Mouse (Mus musculus) skeletal muscle tissue, adult 2 months (tissue): ENCODE measurements at regions not wholly inside any gene's neighbourhood (a gene's known extent, or its start where the extent isn't known, plus 50 kb on each side); places are given as distances from the start of the nearest gene placed in this dataset.

Source experiments
- DNase-seq: peaks from one replicate; pipeline ENCODE4 v3.0.0-alpha.2; 2012; ENCODE audit warnings: low read depth, low spot score

DNA sequence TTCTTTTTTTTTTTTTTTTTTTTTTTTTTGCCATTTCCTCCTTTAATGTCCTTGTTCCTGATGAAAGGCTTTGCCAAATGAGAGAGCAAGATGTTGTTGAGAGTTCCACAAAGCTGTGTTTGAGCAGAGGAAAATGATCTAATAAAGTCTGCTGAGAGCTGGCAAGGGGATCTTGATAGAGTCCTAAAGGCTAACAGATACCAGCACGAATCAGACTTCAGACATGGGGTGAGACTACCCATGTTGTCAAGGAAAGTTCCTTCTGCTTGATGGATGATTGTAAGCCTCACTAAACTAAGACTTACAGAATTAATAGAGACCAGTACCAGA lies 665.2 kb upstream of the Fam92a start:
- DNase-seq: no peak

DNA sequence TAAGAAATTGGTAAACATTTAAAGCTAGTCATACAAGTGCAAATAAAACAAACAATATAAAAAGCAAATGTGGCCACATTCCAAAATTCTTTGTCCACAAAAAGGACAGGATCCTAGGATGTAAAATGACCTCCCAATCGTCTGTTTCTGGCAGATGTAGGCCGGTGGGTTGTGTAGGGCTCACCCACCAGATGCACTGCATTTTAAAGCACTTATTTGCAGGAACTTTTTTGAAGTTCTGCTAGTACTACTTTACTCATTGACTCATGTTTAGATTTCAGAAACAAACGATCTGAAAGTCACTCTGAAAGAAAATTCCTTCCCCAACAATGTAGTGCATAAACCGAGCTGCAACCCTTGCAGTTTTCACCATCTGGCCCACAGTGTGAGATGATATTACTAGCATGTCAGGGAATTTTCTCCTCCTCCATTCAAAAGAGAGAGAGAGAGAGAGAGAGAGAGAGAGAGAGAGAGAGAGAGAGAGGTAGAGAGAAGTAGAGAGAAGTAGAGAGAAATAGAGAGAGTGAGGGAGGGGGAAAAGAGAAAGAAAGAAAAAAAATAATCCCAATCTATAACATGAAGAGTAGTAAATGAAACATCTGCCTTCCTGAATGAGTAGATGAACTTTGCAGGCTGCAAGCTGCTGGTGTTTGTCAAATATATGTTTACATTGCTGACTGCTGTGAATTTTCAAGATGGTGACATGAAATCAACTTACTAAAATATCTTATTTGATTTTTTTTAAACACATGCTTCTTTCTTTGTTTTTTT lies 664.7 kb upstream of the Fam92a start:
- DNase-seq: no peak

DNA sequence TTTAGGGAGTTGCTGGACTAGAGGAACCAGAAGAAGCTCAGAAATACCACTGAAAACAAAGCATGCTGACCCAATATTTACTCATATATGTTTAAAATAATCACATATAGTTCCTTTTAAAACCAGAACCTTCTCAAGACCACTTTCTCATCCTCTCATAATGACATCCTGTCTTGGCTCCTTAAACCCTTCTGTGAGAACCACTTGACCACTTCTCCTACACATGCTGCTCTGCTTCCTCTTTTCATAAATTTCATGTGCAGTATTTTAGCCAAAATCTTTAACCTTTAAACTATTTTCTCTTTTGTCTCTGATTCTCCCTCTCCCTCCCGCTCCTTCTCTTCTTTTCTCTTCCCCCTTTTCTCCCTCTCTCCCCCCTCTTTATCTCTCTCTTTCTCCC lies 654.6 kb upstream of the Fam92a start:
- DNase-seq: no peak

DNA sequence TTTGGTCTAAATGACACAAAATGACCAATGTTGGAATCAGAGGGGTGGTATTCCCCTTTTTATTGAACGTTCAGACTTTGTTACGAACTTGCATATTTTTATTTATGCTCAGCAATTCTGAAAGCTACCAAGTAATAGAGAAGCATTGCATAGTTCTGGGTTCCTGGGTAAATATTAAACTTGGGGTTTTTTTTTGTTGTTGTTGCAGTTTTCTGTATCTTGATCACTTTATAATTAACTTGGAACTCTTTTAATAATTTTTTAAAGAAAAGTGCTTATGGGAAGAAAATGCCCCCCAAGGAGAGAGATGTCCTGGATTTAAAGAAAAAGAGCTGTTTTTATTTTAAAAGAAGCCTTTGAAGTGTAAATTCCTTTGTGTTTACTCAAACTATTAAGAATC lies 642.4 kb upstream of the Fam92a start:
- no peak for DNase-seq

DNA sequence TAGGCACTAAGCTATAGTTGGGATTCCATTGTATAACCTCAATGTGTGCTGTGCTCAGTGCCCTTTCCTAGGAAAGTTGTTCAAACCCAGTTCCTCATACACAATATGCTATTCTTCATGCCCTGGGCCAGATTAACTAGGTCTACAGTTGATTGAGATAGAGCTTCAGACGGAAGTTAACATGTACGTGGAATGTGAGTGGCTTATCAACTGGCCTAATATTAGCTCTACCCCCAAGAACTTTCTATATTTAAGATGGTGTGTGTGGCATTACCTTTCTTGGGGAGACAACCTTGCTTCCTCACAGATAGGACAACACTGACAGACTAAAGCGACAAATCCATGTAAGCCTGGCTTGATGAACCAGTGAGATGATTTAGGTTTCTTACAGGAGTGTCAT lies 629.4 kb upstream of the Fam92a start:
- DNase-seq: no peak

DNA sequence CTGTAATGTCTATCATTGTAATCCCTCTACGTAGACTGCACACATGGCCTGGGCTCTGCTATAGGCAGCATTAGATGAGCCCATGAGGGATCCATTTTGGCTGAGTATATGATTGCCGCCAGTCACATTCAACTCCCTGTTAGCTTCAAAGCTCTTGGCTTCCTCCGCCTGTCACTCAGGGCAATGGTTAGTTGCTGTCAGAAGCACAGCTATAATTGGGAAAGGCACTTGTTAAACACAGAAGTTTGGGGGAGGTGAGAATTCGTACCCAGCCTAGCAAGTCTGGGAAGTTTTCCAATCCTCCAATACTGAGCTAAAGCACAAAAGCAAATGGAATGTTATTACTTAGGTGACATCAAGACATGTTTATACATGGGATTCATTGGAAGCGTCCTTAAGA lies 627.7 kb upstream of the Fam92a start:
- DNase-seq: no peak

DNA sequence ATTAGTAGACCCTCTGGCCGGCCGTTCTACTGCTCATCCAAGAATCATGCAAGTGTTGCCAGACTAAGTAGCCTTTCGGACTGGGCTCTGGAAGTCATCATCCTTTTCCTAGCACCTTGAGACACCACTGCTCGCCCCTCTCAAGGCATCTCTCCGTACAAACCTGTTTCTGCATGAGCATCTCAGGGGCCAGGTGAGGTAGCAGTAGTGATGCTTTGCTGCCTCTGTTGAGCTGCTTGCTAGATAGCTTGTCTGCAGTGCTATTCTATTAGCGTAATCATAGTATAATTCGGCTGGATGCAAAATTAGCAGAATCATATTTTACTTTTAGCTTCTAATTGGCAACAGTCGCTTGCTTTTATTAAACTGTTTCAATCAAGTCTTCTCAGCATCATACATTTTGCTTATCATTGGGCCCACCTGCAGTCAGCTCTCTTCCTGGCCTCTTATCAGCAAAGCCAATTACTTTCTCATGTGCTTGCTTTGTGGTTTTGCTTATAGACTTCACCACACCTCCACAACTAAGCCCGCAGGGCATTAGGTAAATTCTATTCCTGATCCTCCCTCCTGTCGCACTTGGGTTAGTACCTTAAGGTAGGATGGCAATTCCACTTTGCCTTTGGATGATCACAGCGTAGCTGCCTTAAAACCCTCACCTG lies 621.1 kb upstream of the Fam92a start:
- DNase-seq: no peak

DNA sequence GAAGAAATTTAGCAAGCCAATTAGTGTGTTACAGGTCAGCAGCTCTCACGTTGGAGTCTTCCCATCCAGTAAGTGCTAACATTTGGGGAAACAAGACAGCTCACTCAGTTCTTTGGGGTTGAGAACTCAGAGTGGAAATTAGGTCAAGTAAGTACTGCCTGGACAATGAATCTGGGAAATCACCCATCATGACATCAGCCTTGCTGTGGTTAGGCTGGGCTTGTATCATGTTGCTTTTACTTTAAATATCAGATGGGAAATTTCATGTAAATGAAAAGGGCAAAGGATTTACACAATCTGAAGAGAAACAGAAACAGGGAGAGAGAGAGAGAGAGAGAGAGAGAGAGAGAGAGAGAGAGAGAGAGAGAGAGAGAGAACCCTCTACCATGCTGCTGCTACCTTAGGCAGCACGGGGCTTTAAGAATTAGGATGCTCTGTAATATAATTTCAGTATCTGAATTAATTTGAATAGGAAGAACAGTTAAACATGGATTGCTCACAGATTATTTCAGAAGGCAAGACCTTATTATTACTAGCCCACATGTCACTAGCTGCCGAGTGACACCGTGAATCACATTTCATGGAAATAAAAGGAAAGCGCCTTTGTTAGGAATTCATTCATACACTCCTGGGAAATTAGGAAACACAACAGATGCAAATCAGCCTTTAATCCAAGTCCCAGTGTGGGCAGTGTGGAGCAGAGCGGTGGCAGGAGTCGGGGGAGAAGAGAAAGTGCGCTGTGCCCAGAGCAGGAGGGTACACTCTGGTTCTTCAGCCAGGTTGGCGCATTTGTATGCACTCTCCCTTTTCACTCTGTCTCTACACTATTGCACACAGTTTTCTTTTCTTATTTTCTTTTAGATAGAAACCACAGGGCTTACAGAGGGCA lies 620.2 kb upstream of the Fam92a start:
- DNase-seq: no peak

DNA sequence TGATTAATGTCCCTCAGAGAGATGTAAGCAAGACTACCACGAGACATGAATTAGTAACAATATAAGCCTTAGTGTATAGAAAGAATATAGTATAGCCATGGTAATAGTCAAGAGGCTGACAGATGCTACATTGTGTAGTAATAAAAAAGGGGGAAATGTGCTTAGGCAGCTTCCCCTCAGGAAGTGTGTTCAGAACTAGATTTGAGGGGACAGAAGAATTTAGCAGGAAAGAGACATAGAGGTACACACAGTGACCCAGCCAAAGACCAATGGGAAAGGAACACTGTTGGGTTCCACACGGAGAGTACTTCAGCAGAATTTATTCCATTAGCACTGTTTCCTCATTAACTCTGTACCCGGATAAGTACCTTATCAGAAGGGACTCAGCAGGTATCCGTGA lies 614.0 kb upstream of the Fam92a start:
- no peak for DNase-seq

DNA sequence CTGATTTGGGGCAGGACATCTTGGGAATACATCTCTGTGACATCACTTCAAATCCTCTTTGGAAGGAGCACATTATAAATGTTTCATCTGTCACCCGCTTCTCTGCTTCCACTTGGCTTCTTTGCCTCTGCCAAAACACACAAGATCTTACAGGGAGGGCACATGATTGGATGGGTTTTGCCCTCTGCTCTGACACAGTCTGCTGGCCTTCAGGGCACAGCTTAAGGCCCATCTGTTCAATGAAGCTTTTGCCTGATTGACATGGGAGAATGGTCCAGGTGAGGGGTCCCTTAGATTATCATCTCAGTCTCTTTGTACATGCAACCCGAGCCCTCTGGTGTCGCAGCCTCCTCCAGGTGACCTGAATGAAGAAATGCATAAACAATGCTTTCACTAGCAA lies 612.7 kb upstream of the Fam92a start:
- no peak for DNase-seq

DNA sequence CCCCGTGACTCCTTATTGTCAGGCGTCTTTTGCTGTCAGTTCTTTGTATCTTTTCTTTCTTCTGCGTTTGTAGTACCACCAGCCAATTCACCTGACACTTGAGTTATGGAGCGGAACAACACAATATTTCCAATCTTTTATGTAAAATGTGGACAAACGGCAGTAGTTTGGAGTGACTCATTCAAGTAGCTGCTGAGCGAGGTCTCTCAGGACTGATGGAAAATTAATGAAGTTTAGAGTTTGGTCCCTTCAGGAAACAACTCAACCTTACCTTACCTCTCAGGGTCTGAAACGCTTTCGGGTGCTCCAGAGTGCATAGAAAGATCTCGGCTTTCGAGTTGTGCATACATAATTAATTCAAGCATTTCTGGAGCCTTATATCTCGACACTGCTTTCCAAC lies 612.3 kb upstream of the Fam92a start:
- DNase-seq: no peak

DNA sequence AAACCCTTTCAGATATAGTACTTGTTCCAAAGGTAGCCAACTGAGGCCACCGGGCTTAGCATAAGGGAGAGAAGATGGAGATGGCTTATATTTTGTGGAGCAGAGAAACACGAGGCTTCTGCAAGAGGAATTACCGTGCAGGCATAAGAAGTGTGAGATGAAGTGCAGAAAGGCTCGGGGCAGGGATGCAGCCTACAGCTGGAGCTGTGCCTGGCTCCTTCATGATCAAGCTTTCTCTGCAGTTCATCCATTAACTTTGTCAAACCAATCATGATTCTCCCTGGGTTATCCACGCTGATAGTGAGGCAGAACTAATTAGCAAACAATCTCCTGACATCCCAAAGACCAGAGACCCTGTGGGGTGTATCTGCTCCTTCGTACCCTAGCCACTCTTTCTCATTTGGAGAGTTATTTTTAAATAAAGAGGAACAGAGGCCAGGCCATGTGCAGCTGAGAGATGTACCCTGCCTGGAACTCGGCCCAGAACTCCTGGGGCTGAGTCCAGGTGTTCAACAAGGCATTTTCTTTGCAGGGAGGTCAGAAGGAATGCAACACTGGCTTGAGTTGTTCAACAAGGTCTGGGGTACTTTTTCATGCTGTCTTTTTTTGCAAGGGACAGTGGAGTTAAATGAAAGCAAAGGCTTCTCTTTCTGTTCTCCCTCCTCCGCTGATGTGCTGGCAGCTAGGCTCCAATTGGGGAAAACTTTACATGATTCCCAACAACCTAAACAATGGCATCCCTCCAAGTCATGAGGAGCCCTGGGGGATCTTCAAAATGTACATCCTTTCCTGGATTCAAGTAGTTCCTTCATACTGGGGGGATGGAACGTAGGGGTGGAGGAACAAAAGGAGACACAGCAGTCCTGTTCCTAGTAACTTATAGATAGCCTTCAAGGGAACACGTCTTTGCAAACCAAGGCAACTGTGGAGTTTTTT lies 610.4 kb upstream of the Fam92a start:
- no peak for DNase-seq

DNA sequence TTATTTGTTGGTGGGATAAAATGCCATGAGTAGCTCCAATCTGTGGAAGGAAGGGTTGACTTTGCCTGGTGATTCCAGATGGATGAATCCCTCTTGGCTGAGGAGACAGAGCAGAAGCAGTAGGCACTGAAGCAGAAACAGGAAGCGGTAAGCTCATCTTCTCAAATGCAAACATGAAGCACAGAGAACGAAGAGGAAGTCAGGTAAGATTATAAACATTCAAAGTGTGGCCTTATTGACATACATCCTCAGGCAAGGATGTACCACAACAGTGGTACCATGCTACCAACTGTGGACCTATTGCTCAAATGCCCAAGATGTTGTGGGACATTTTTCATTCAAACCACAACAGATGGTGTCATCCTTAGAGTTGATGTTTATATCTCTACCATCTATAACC lies 608.4 kb upstream of the Fam92a start:
- no peak for DNase-seq

DNA sequence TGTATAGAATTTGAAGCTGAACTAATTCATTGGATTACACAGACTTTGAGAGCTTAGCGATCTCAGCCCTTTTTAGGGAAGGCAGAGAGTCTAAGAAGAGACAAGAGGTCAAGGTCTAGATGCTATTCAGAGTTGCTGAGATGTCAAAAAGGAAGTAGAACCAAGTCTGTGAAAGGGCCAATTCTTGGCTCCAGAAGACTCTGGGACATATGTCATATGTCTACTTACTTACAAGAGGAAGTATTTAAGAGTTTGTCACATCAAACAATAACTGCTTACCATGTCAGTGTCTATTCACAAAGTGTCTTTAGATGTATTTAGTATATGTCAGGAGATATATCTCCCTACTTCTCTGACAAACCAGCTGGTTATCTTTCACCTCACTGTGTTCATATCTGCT lies 607.4 kb upstream of the Fam92a start:
- DNase-seq: no peak

DNA sequence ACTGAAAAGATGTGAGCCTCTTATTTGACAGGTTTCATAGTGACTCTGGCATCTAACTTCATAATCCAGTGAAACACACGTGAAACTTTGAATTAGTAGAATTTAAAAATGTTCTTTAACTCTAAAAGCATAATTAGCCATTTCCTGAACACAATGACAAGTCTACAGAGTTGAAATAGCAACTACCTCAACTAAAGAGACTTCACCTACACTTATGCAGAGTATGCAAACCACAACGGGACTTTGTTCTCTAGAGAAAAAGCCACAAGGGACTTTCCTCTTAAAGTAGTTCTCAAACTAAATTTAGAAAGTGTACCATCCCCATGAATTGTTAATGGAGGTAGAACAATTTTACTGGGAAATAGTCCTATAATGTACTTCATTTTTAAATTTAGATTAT lies 606.3 kb upstream of the Fam92a start:
- no peak for DNase-seq

DNA sequence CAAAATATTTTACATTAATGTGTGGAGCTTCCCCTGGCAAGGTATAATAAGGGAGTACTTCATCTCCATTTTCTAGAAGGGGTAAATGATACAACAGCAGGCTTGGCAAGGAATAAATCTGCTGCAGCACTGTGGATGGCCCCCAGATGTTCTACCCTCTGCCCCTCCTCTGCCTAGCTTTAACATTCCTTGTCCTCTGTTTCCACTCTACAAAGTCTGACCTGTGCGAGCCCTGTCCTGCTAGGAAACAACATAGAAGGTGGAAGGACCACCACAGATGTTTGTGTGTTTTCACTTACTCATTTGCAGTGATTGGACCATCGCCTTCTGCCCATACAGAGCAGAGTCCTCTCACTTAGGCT lies 604.4 kb upstream of the Fam92a start:
- DNase-seq: no peak

DNA sequence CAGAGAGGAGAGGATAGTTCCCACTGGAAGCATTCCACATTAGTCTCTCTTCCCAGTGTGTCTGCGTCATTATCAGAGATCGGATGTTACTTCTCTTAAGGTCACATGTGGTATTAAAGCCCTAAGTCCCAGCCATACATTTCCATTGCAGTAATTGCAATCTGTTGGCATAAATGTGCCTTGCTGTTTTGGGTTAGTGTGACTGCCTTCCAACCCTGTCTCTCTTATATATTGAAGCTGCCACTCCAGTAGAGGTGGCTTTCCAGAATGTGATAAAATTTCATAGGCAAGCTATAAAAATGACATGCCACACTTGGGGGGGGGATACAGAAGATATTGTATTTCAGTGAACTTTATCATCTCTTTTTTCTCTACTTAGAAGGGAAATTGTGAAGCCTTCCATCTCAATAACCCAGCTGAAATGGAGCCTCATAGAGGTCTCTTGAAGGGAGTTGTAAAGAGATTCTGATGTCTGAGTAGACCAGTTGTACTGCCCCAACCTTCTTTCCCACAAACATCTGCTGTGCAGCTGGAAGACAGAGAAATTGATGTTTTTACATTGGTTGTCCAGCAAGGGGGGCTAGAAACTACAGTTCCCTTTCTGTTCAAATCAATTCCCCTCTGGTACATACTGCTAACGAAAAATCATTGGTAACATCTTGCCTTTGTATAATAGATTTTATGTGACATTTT lies 603.9 kb upstream of the Fam92a start:
- no peak for DNase-seq

DNA sequence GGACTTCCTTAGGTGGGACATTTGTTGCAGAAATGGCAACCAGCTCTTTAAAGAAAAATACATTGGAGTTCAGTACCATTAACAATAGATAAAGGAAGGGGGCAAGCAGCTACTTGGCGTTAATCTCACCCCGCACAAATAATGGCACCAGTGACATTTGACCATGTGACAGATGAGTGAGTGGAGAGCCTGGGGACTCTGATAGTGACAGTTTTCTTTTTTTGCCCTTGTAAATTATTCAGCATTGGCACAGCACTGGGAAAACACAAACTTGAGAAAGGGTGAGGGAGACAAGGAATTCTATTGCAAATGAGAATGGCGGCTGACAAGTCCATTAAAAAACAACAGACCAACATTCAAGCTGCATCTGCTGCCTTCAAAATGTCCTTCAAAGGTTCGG lies 603.3 kb upstream of the Fam92a start:
- no peak for DNase-seq

DNA sequence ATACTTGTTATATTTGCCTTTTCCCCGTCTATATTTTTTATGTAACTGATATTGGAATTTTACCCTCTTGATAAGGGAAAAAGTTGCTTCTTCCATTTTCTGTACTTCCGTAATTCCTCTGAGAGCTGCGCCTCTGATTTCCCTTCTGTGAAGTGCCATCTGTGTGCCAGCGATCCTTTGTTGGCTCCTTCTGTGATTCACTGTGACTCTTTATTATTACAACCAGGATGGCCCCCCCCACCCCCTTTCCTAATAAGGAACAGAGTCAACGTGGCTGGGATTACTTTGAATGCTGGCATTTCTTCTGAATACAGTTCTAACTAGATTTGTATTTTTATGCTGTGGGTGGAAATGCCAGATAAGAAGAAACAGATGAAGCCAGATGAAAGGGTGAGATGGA lies 602.9 kb upstream of the Fam92a start:
- no peak for DNase-seq

DNA sequence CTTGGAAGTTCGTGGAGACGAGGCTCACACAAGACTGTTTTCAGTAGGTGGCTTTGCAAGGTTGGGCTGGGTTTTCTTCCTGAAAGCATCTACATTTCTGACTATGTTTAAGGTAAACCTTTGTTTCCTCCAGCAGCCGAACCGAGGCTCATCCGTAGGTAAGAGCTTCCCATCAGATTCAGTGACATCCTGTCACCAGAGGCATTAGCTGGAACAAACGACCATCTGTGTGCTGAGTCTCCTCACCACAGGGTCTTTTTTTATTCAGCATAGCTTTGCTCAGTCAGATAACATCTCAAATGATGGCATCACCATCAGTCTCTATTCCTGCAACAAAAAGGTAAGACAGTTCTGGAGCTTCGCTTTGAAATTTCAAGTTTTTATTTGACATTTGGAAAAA lies 601.4 kb upstream of the Fam92a start:
- DNase-seq: no peak

DNA sequence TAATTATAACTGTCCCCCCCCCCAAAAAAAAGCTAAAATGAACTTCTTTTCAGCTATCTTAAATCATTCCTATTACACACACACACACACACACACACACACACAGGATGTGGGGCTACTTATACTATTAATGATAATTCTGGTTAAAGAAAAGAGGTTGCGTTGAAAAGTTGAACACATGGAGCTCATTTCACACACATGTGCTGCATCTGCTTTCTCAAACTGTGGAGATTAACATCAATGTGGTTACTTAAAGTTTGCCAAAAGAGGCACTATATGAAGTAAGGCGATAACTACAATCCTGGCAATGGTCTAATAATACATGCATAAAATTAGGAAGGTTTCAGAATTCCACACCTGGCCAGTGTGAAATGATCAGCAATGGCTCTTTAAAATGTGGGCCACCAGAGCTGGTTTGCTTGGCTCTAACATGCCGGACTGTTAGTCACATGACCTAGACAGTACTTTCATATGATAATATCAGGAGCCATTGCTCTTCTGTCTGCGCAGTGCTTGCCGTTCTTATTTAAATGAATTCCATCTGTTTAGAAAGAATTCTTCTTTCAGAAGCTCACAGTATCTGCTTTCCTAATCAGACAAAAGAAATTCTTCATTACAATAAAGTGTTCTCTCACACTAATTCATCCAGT lies 598.4 kb upstream of the Fam92a start:
- DNase-seq: no peak
